Mouse (Mus musculus) fat pad, adult 2 months (tissue): ENCODE measurements around the gene Blnk.

Source experiments
- DNase-seq: peaks from one replicate; pipeline ENCODE4 v3.0.0-alpha.2; 2011; ENCODE audit warnings: low read depth, low spot score; ENCODE audit errors: extremely low read depth

Blnk gene

GRCm38 (mm10) chr19:40970301-40970700 lies 24.0 kb downstream of the Blnk start:
- no peak for DNase-seq

- DNase-seq, result peak; percentile 88
Observed at GRCm38 (mm10) chr19:40964936-40965850, 29.1 kb downstream of the Blnk start.

DNA sequence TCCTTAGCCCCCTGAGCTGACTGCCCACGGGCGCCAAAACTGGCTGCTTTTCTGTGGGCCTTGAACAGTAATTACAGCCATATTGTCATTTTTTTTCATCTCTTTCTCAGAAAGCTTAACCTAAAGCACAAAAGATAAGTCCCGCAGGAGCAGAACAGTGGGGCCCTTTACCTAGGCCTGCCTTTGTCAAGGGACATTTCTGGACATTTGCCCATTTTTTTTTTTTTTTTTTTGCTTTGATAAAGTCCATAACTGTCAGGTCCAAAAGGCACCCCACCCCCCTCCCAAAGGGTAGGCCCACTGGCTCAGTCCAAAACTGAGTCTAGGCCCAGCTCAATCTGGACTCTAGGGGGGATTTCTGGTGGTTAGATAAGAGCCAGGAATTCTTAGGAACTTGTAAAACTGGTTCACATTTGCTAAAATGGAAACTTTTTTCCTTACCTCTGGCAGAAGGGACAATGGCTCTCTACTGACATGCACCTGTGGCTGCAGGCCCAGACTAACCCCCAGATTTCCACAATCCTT lies 29.9 kb downstream of the Blnk start:
- no peak for DNase-seq

DNA sequence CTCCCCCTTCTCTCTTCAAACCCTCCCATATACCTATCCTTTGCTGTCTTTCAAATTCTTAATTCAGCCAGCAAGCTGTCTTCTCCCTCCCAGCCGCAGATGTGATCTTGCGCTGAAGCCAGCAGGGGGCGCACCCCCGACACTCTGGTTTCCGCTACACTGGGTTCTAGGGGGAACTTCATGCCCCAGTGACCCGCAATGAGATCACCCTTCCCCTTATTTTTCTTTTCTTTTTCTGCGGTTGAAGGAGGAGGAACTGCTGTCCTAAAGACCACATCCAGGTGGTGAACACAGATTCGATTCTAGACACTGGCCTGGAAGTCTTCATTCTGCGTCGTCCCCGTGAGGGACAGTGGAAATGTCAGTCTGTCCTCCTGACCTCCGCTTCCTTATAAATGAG lies 31.3 kb downstream of the Blnk start:
- no peak for DNase-seq

DNA sequence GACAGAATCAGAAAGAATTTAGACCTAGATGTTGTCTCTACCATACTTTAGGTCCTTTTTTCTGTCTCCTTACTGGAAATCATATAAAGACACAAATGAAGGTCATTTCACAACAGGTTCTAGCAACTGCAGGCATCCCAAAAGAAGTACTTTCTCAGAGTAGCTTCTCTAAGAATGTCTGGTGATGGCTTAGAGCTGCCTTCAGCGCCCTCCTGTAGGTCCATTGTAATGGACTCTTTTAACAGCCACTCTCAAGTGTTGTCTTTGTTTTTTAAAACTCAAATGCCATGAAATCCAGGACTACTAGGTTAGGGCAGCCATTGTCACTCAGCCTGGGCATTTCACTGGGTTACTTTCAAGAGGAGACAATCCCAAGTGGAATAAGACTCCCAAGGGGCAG lies 35.4 kb downstream of the Blnk start:
- no peak for DNase-seq

DNA sequence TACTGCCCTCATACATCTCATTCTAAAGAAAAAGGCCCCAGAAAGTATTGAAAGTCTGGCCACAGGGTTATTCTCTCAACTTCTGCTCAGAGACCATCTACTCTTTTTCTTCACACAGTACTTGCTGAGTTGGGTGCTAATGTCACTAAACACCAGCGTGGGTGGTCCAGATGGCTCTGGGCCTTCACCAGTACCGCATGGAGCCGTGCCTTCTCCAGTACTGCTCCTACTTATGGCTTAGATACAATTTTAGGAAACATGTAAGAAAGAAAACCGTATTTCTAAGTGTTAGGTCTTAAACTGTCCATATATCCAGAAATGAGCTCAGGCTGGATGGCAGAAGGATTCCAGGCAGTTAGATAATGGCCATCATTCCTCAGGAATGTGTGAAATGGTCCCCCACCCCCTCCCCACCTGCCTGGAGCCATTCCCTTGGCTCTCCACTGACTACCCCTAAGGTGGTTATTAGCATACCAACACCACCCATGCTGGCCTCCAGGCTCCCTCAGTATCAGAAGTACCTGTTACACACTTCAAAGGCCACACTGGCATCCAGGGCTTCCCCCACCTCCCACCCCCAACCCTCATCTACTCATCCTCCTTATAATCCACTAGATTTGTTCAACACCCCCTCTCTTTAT lies 47.3 kb downstream of the Blnk start:
- DNase-seq, result no peak

- no peak for DNase-seq
Observed at GRCm38 (mm10) chr19:40943552-40943951, 50.8 kb downstream of the Blnk start.

GRCm38 (mm10) chr19:40936038-40936437 lies 58.3 kb downstream of the Blnk start:
- no peak for DNase-seq

DNA sequence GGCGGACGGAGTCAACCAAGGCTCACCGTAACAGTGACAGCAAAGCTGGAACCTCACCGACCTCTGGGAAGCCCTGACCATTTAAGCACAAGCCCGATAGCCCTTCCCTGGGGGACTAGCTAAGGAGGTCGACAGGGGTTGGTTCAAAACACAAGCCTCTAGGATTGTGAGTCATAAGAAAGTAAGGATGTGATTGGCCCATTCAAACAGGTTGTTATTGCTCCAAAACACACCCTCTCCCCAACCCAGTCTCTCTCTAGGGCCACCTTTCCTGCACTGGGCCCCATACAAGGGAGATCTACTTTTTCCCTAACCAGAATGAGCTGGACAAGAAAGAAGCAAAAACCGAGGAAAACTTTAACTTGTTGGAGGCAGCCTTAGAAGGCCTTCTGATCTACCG lies 59.0 kb downstream of the Blnk start:
- no peak for DNase-seq

DNA sequence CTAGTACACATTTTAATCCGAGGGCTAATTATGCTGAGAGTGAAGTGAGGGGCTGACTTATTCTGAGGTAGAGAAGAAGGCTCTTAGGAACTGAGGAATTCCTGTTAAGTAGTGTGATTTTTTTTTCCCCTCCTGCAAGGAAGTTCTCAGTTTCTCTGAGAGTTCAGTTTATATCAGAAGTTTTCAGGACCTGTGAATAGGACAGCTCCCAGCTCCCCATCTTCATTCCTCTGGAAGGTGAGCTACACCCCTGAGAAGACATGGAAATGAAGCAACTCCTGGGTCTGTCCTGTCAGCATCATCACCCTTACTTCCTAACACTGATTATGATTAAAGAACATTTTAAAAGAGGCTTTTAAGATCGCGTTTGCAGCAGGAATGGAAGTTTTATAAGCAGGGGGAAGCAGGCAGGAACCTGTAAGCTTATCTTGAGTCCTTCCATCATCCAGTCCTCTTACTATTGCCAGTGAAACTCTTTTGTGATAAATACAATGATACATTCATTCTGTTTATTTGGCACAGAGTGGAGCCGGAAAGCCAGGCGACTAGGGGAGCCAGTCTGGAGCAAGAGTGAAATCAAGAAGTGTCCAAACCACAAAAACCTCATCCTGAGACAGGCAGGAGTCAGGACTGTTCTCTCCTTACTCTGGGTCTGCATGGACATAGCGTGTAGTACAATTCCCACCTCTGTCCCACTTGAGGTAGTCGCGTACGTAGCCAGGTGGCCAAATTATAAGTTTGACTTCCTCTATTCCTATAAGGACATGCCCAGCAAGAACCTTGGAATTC lies 62.6 kb downstream of the Blnk start:
- no peak for DNase-seq

- no peak for DNase-seq
Observed at GRCm38 (mm10) chr19:40895393-40895703, 99.0 kb downstream of the Blnk start.

- peak; percentile 33 for DNase-seq
Observed at GRCm38 (mm10) chr19:40894519-40895392, 99.6 kb downstream of the Blnk start, which contains the start of gene Zfp518a. Gene Zfp518a, plus strand, starts transcription at chr19:40894705.

GRCm38 (mm10) chr19:40894071-40894506 lies 100.2 kb downstream of the Blnk start:
- DNase-seq, result no peak

GRCm38 (mm10) chr19:40888887-40889286 lies 105.4 kb downstream of the Blnk start:
- no peak for DNase-seq

DNA sequence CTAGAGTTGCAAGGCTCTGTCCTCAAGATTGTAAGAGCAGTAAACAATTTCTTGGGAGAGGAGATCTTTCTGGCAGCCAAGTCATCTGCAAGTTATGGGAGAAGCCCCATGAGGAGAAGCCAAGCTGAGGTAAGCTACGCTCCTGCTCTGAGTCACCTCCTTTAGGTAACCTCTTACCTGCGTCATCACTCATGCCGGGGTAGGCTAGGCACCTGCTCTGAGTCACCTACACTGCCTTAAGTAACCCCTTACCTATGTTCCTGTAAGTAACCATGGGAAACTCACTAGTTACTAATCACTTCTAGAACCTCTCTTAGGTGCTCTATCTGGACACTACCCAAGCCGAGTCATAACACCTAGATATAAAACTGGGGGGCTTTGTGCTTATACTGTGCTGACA lies 112.6 kb downstream of the Blnk start:
- DNase-seq, result no peak
